Mouse (Mus musculus): ENCODE results near the gene Tnni2. TPM values are rescaled to one million over a fixed set of nuclear protein-coding genes. Genes with fewer than 3 reads are reported as not detected.

The Tnni2 gene
- polyA plus RNA-seq, 1 experiment from 2014 or later = 2.1 TPM

DNA sequence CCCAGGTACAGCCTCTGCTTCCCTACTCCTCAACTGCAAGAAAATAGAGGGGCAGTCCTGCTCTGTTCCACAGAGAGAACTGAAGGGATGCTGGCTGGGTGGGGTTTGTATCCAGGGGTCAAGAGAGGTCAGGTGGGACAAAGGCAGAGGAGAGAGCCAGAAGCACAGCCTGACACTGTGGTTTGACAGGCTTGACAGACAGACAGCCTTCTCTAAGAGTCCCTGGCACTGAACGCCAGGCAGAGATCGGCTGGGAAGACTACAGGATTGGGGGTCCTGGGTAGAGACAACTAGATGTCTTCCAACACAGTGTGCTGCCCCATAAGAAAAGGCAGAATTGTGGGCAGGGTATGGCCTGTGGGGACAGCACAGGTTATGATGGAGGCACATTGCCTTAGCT is 37.0 kb downstream of the Tnni2 start:
- Histone ChIP-seq H3K4me1 (ENCODE audit: control insufficient read depth, insufficient read depth, low read length) (peaks cover 19% of the 10 kb centered on the region), H3K27ac (ENCODE audit: low read depth, low read length) (no peak overlapping the region), H3K4me2 (ENCODE audit: low read depth) (no peak overlapping the region), H3K36me3 (ENCODE audit: control insufficient read depth, insufficient read depth, low read length) (no peaks in the 10 kb centered on the region), H3K9ac (ENCODE audit: low read length) (no peak overlapping the region), H3K4me3 (ENCODE audit: low read depth, low read length) (no peak overlapping the region), H3K27me3 (ENCODE audit: control insufficient read depth, insufficient read depth, low read length) (no peaks in the 10 kb centered on the region), H3K9me3 (ENCODE audit: control insufficient read depth, low read length) (no peaks in the 10 kb centered on the region)
- WGBS = 83% methylated on average over 2 of the region's 2 CpGs
- DNase-seq (ENCODE audit: low spot score) (no peak), ATAC-seq (ENCODE audit: insufficient read depth, low FRiP score, low TSS enrichment) (no peak)

DNA sequence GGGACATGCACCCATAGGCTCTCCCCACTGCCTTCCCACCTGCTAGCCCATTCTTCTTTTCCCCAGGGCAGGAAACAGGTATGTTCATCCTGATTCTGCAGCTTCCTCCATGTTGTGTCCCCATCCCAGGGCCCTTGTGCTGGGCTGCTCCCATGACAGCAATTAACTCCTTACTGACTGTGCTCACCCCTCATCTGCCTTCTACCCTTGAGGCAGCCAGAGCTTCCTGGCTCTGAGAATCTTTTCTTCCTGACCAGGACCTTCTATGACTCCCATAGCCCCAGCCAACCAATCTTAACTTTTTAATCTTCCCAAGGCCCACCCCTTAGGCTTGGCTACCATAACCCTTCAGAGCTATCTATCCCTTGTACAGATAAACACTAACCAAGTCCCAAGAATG is 37.7 kb downstream of the Tnni2 start:
- ATAC-seq (ENCODE audit: insufficient read depth, low FRiP score, low TSS enrichment) = no peak
- Histone ChIP-seq H3K27ac (ENCODE audit: low read depth, low read length) (no peak overlapping the region), H3K4me3 (ENCODE audit: low read depth, low read length) (no peak overlapping the region), H3K36me3 (ENCODE audit: control insufficient read depth, insufficient read depth, low read length) (no peaks in the 10 kb centered on the region), H3K9me3 (ENCODE audit: control insufficient read depth, low read length) (no peaks in the 10 kb centered on the region), H3K27me3 (ENCODE audit: control insufficient read depth, insufficient read depth, low read length) (no peaks in the 10 kb centered on the region), H3K4me1 (ENCODE audit: control insufficient read depth, insufficient read depth, low read length) (peaks cover 19% of the 10 kb centered on the region), H3K9ac (ENCODE audit: low read length) (no peak overlapping the region), H3K4me2 (ENCODE audit: low read depth) (no peak overlapping the region; the same call in 1 of the 2 replicates)
- DNase-seq (ENCODE audit: low spot score) = no peak

- WGBS = 88% methylated on average over 3 of the region's 3 CpGs
- DNase-seq (ENCODE audit: low spot score) (no peak), ATAC-seq (ENCODE audit: insufficient read depth, low FRiP score, low TSS enrichment) (no peak)
- Histone ChIP-seq H3K36me3 (ENCODE audit: control insufficient read depth, insufficient read depth, low read length) (no peaks in the 10 kb centered on the region), H3K9me3 (ENCODE audit: control insufficient read depth, low read length) (no peaks in the 10 kb centered on the region), H3K27ac (ENCODE audit: low read depth, low read length) (no peak overlapping the region), H3K27me3 (ENCODE audit: control insufficient read depth, insufficient read depth, low read length) (no peaks in the 10 kb centered on the region), H3K4me3 (ENCODE audit: low read depth, low read length) (no peak overlapping the region), H3K4me1 (ENCODE audit: control insufficient read depth, insufficient read depth, low read length) (peaks cover 19% of the 10 kb centered on the region), H3K9ac (ENCODE audit: low read length) (no peak overlapping the region), H3K4me2 (ENCODE audit: low read depth) (no peak overlapping the region)
These were observed 38.3 kb downstream of the Tnni2 start for GRCm38 (mm10) chr7:142479886-142480285.

DNA sequence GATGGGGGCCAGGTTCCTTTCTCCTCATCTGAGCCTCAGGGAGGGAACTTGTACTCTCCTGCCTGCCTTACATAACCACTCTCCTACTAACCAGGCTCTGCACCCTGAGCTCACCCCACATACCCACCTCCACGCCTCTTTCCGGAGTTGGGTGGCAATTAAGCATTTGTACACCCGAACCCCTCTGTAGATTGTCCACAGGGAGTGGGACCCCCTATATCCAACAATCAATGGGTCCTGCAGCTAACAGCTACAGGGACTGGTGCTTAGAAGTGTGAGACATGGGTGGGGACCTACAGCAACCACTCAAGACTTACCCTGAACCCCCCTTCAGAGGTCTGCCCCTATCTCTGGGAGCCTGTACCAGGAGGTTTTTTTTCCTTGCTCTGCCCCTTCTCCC is 39.1 kb downstream of the Tnni2 start:
- H3K9ac ChIP-seq (ENCODE audit: low read length) = no peak overlapping the region
- H3K27ac ChIP-seq (ENCODE audit: low read depth, low read length) = no peak overlapping the region
- no peak overlapping the region for H3K4me3 ChIP-seq (ENCODE audit: low read depth, low read length)

GRCm38 (mm10) chr7:142481186-142481567 is 39.6 kb downstream of the Tnni2 start:
- Histone ChIP-seq H3K9ac (ENCODE audit: low read length) (peak overlapping the region; percentile 58), H3K36me3 (ENCODE audit: control insufficient read depth, insufficient read depth, low read length) (no peaks in the 10 kb centered on the region), H3K27ac (ENCODE audit: low read depth, low read length) (peak overlapping the region; percentile 82), H3K4me2 (ENCODE audit: low read depth) (peak overlapping the region; percentile 41), H3K4me3 (ENCODE audit: low read depth, low read length) (peak overlapping the region; percentile 12; the same call in 1 of the 2 replicates), H3K27me3 (ENCODE audit: control insufficient read depth, insufficient read depth, low read length) (no peaks in the 10 kb centered on the region), H3K9me3 (ENCODE audit: control insufficient read depth, low read length) (no peaks in the 10 kb centered on the region), H3K4me1 (ENCODE audit: control insufficient read depth, insufficient read depth, low read length) (peaks cover 19% of the 10 kb centered on the region)
- peak; percentile 10; the same call in 1 of the 2 replicates for ATAC-seq (ENCODE audit: insufficient read depth, low FRiP score, low TSS enrichment)
- WGBS = 6% methylated on average over 5 of the region's 5 CpGs
- DNase-seq (ENCODE audit: low spot score) = peak; percentile 72

More for the DNA sequence above, 39.1 kb downstream of the Tnni2 start:
- H3K4me1 ChIP-seq (ENCODE audit: control insufficient read depth, insufficient read depth, low read length) = peaks cover 19% of the 10 kb centered on the region
- DNase-seq (ENCODE audit: low spot score) (no peak), ATAC-seq (ENCODE audit: insufficient read depth, low FRiP score, low TSS enrichment) (no peak)
- no peaks in the 10 kb centered on the region for H3K36me3 ChIP-seq (ENCODE audit: control insufficient read depth, insufficient read depth, low read length)
- WGBS = 86% methylated on average over 3 of the region's 3 CpGs
- no peaks in the 10 kb centered on the region for H3K9me3 ChIP-seq (ENCODE audit: control insufficient read depth, low read length)
- no peaks in the 10 kb centered on the region for H3K27me3 ChIP-seq (ENCODE audit: control insufficient read depth, insufficient read depth, low read length)
- no peak overlapping the region for H3K4me2 ChIP-seq (ENCODE audit: low read depth)

GRCm38 (mm10) chr7:142481568-142482255 is 40.1 kb downstream of the Tnni2 start:
- no peaks in the 10 kb centered on the region for H3K9me3 ChIP-seq (ENCODE audit: control insufficient read depth, low read length)
- H3K9ac ChIP-seq (ENCODE audit: low read length) = peak overlapping the region; percentile 58
- H3K27me3 ChIP-seq (ENCODE audit: control insufficient read depth, insufficient read depth, low read length) = no peaks in the 10 kb centered on the region
- WGBS = 4% methylated on average over 22 of the region's 22 CpGs
- DNase-seq (ENCODE audit: low spot score) (peak; percentile 77), ATAC-seq (ENCODE audit: insufficient read depth, low FRiP score, low TSS enrichment) (peak; percentile 67)
- peak overlapping the region; percentile 41 for H3K4me2 ChIP-seq (ENCODE audit: low read depth)
- H3K27ac ChIP-seq (ENCODE audit: low read depth, low read length) = peak overlapping the region; percentile 82
- peak overlapping the region; percentile 12 for H3K4me3 ChIP-seq (ENCODE audit: low read depth, low read length)
- H3K4me1 ChIP-seq (ENCODE audit: control insufficient read depth, insufficient read depth, low read length) = peaks cover 22% of the 10 kb centered on the region
- no peaks in the 10 kb centered on the region for H3K36me3 ChIP-seq (ENCODE audit: control insufficient read depth, insufficient read depth, low read length)

DNA sequence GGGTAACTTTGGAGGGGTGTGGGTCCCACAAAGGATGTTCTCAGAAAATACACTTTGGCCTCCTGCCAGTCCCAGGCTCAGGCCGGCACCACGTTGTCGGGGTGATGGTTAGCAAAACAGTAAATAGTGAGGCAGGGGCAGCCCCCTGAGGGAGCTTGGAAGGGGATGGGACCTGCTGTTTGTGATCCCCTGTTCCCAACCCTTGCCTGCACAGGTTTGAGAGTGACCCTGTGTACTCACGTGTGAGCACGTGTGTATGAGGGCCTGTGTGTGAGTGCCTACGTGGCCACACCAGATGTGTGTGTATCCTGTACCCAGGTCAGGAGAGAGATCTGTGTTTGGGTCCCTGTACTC is 40.6 kb downstream of the Tnni2 start:
- Histone ChIP-seq H3K27ac (ENCODE audit: low read depth, low read length) (peak overlapping the region; percentile 82), H3K4me3 (ENCODE audit: low read depth, low read length) (no peak overlapping the region), H3K4me2 (ENCODE audit: low read depth) (peak overlapping the region; percentile 41; the same call in 1 of the 2 replicates), H3K9me3 (ENCODE audit: control insufficient read depth, low read length) (no peaks in the 10 kb centered on the region), H3K27me3 (ENCODE audit: control insufficient read depth, insufficient read depth, low read length) (no peaks in the 10 kb centered on the region), H3K4me1 (ENCODE audit: control insufficient read depth, insufficient read depth, low read length) (peaks cover 27% of the 10 kb centered on the region), H3K9ac (ENCODE audit: low read length) (peak overlapping the region; percentile 58), H3K36me3 (ENCODE audit: control insufficient read depth, insufficient read depth, low read length) (no peaks in the 10 kb centered on the region)
- ATAC-seq (ENCODE audit: insufficient read depth, low FRiP score, low TSS enrichment) (peak; percentile 22), DNase-seq (ENCODE audit: low spot score) (peak; percentile 63)
- 26% methylated on average over 6 of the region's 6 CpGs for WGBS

DNA sequence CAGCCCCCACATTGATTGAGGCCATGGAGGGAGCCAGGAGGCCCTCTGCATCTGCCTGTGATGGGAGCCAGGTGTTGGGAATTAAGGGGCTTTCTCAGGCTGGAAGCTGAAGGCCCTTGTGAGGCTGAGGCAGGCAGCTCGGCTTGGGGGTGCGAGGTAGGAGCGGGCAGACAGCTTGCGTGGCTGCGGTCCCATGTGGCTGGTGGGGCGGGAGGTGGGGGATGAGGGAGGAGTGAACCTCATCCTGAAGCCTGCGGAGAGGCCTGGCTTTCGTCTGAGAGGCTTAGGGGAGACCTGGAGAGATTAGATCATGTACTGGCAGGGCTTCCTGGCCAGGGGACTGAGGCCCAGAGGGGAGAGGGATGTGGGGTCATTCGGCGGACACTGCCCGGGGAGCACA is 41.5 kb downstream of the Tnni2 start:
- DNase-seq (ENCODE audit: low spot score) = no peak
- Histone ChIP-seq H3K27ac (ENCODE audit: low read depth, low read length) (peak overlapping the region; percentile 40), H3K4me2 (ENCODE audit: low read depth) (no peak overlapping the region), H3K4me3 (ENCODE audit: low read depth, low read length) (no peak overlapping the region), H3K4me1 (ENCODE audit: control insufficient read depth, insufficient read depth, low read length) (peaks cover 36% of the 10 kb centered on the region), H3K36me3 (ENCODE audit: control insufficient read depth, insufficient read depth, low read length) (no peaks in the 10 kb centered on the region), H3K27me3 (ENCODE audit: control insufficient read depth, insufficient read depth, low read length) (no peaks in the 10 kb centered on the region), H3K9me3 (ENCODE audit: control insufficient read depth, low read length) (no peaks in the 10 kb centered on the region), H3K9ac (ENCODE audit: low read length) (peak overlapping the region; percentile 28; the same call in 1 of the 2 replicates)
- WGBS = 51% methylated on average over 11 of the region's 11 CpGs
- ATAC-seq (ENCODE audit: insufficient read depth, low FRiP score, low TSS enrichment) = no peak

DNA sequence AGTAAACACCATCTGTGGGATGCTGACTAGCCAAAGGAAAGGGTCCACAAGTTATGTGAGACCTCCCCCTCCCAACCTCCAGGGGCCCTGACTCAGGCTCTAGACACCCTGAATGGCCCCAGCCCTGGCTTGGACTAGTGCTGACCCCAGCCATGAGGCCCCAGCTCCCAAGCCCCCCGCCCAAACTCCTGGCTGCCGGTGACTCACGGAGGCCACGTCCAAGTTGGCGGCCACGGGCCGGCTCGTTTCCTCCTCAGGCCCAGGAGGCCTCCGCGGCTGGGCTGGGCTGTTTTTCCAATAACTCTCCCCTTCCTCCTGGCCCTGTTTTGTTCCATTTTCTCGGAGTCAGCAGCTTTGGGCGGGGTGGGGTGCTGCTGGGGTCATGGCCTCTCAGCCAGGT is 43.2 kb downstream of the Tnni2 start:
- DNase-seq (ENCODE audit: low spot score) = no peak
- WGBS = 77% methylated on average over 12 of the region's 12 CpGs
- Histone ChIP-seq H3K36me3 (ENCODE audit: control insufficient read depth, insufficient read depth, low read length) (no peaks in the 10 kb centered on the region), H3K27me3 (ENCODE audit: control insufficient read depth, insufficient read depth, low read length) (no peaks in the 10 kb centered on the region), H3K4me3 (ENCODE audit: low read depth, low read length) (no peak overlapping the region), H3K4me2 (ENCODE audit: low read depth) (no peak overlapping the region), H3K4me1 (ENCODE audit: control insufficient read depth, insufficient read depth, low read length) (peaks cover 38% of the 10 kb centered on the region), H3K9me3 (ENCODE audit: control insufficient read depth, low read length) (no peaks in the 10 kb centered on the region), H3K27ac (ENCODE audit: low read depth, low read length) (no peak overlapping the region), H3K9ac (ENCODE audit: low read length) (no peak overlapping the region)
- ATAC-seq (ENCODE audit: insufficient read depth, low FRiP score, low TSS enrichment) = no peak
